Mouse (Mus musculus) bone marrow, adult 2 months (tissue): Measurements from ENCODE around the gene Gm39566. TPM values are rescaled to one million over a fixed set of nuclear protein-coding genes. Genes with fewer than 3 reads are reported as not detected.

ENCODE experiments used
- H3K27ac ChIP-seq: fragments of 200-500 bp; 2 replicates; pipeline ENCODE4 v1.5.1; 2012; ENCODE audit warnings: low read depth, mild to moderate bottlenecking, control low read depth, inconsistent platforms, low read length; ENCODE audit not compliant: control insufficient read depth, poor library complexity, insufficient read depth
- H3K4me1 ChIP-seq: fragments of 200-500 bp; 2 replicates; pipeline ENCODE4 v1.6.1; 2011; ENCODE audit warnings: low read length; ENCODE audit not compliant: control insufficient read depth, insufficient read depth
- H3K4me3 ChIP-seq: fragments of 200-500 bp; replicated peaks from 2 replicates; pipeline ENCODE3; 2011; ENCODE audit warnings: mild to moderate bottlenecking, low read depth, low read length, control low read depth; ENCODE audit not compliant: control insufficient read depth
- CTCF ChIP-seq: fragments of 200-500 bp; IDR thresholded peaks from 2 replicates; pipeline ENCODE4 v1.5.1; 2011; ENCODE audit warnings: low read length, control low read depth; ENCODE audit not compliant: control insufficient read depth, insufficient read depth
- POLR2A ChIP-seq: fragments of 200-500 bp; IDR thresholded peaks from 2 replicates; pipeline ENCODE4 v1.6.1; 2011; ENCODE audit warnings: low read depth, mild to moderate bottlenecking, control low read depth, low read length, borderline replicate concordance; ENCODE audit not compliant: control insufficient read depth
- WGBS: fragments of 180-500 bp; shearing (Covaris S2); methylation state at CpG from one replicate; pipeline ENCODE4 v1.1.7; 2018; 5-methylcytosine and 5-hydroxymethylcytosine counted together
- polyA plus RNA-seq: library from polyadenylated mRNA; stranded (reverse); fragments of >200 nt; gene quantifications from 2 replicates; pipeline ENCODE4 v1.2.4, GENCODE M21; 2011; ENCODE audit warnings: low replicate concordance; ENCODE audit not compliant: missing spikeins, insufficient read depth, insufficient read length

Gm39566 gene
- polyA plus RNA-seq, 1 experiment = not detected

DNA sequence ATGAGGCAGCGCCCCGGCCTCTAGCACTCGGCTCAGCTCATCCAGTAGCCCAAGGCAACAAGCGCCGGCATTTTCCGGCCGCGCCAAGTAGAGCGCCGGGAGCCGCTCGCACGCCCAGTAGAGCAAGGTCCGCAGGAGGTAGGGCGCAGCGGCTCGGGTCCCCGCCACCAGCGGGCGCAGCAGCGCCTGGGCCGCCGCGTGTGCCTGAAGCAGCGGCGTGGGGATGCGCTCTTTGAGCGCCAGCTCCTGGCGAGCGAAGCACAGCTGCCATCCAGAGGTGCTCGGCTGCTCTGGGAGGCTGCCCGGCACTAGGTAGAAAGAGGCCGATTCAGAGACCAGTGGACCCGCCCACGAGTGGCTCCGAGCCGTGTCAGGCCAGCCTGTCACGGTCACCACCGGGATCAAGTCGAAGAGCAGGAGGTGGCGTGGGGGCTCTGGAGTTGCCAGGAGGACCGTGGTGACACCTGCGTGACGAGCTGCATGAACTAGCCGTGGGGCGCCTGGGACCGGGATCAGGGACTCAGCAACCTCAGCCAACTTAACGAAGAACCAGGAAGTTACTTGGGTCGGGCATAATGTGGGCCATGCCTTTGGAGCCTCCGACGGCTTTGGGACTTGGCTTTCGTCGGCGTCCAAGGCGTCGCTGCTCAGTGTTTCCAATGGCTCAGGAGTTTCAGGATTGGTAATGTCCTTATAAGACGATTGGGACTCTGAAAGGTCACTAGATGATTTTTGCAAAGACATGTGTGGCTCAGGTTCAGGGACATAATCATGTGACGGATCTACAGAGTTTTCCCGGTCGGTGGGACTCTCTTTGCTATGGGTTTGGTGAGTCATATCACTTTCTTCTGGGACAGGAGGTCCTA, 11.1 kb downstream of the Gm39566 start:
- 4% methylated on average over 60 of the region's 60 CpGs for WGBS
- H3K4me3 ChIP-seq = no peak overlapping the region
- H3K4me1 ChIP-seq = peaks cover 1% of the 10 kb centered on the region; the same call in 1 of the 2 replicates
- no peak overlapping the region; the same call in 1 of the 2 replicates for H3K27ac ChIP-seq
- TF ChIP-seq CTCF (peak; percentile 65; the same call in 1 of the 2 replicates), POLR2A (no peak)

DNA sequence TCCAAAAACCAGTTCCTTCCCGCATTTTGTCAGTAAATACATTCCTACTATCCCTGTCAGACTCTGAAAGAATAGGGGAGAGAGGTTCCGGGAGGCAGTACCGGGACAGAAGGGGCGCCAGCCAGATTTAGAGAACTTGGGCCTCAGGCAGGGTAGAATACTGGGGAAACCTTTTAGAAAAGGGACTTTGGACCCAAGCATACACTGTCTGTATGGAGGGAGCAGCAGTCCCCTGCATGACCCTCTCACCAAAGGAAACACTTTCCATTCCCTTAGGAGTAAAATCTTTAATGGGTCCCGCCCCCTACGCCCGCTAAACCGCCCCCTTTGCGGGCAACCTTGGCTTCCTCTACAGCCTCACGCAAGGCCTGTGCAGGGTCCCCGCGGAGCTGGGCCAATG, 11.8 kb downstream of the Gm39566 start:
- TF ChIP-seq POLR2A (no peak), CTCF (no peak)
- 3% methylated on average over 12 of the region's 12 CpGs for WGBS
- Histone ChIP-seq H3K4me1 (peaks cover 1% of the 10 kb centered on the region; the same call in 1 of the 2 replicates), H3K27ac (no peak overlapping the region; the same call in 1 of the 2 replicates), H3K4me3 (no peak overlapping the region)

DNA sequence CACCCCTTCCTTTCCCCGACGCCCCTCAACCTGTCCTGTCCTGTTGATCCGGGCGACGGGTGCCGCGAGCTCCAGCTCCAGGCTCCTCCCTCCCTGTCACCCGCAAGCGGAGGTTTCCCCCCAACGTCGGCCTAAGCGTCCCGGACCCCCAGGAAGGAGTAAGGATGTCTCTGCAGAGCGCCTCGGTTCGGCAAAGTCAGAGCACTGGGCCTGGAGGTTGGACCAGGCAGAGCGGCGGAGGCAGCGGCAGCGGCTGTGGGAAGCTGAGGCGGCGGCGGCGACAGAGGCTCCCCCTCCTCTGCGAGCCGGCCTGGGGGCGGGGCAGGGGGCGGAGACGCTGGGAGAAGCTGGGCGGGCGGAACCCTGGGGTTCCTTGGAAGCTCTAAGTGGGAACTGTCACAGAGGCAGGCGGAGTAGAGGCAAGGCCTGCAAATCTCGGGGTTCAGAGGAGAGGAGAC, 12.4 kb downstream of the Gm39566 start:
- WGBS = under 1% methylated on average over 33 of the region's 33 CpGs
- Histone ChIP-seq H3K4me1 (peaks cover 1% of the 10 kb centered on the region; the same call in 1 of the 2 replicates), H3K27ac (no peak overlapping the region; the same call in 1 of the 2 replicates), H3K4me3 (peak overlapping the region; percentile 33)
- no peak for TF ChIP-seq POLR2A
- TF ChIP-seq CTCF = no peak

DNA sequence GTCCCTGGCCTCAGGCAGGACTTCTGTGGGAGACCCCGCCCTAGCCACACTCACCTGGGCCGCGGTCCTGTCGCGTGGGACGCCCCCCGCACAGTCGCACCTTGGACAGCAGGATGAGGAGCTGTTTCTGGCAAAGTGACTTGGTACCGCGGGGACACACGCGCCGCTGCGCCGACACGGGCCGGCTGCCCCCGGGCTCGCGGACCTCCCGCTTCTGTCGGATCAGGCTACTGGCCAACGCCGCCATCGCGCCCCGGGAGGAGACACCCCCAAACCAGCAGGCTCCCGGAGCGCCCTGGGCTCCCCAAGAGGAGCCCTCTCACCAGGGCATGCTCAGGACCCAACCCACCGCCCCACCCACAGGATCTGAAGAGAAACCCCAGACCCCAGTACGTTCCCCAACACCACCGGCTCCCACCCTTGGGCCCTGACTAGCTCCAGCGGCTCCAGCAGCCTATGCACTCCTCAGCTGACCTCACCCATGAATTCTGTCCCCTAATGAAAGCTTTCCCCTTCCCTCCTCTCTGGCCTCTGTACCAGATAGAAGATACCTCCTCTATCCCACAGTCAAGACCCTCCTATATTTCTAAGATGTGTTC, 13.6 kb downstream of the Gm39566 start, which contains the start of gene Fgf11:
TSS of gene Fgf11 (minus strand) at position 479 of the 599 bp plus-strand sequence.
- H3K27ac ChIP-seq = no peak within 1 kb of the TSS; the same call in 1 of the 2 replicates
- H3K4me1 ChIP-seq = peaks cover 1% of the 10 kb centered on the region; the same call in 1 of the 2 replicates
- WGBS = 4% methylated on average over 33 of the region's 33 CpGs

DNA sequence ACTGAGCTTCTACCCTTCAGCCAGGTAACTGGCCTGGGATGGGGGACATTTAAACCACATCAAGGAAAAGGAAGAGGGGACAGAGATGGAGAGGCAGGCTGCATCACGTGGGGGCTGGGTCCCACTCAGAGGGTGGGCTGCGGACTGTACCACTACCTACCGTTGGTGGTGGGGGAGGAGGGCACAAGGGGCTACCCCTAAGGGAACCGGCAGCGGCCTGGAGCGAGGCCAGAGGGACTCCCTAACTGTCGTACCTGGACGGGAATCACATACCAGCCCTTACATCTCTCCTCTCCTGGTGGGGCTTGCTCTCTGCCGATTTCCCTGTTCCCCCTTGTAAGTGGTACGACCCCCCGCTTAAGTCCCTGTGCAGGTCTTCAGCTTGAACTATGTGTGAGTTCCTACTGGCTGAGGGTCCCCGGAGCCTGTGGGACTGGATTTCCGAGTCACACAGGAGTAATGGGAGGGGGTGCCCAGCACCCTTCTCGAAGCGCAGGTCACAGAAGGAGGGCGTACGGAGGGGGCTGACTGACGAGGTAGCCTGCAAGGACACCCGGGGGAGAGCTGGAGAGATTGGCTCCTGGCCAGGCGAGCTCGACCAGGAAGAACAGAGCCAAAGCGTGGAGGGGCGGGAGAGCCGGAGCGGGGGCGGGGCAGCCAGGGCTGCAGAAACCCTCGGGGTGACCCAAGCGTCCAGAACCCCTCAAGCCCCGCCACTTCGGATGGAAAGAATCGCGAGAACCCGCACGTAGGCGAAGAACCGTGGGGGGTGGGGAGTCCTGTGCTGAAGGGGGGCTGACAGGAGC, 14.5 kb downstream of the Gm39566 start:
- Histone ChIP-seq H3K27ac (no peak overlapping the region), H3K4me1 (peaks cover 1% of the 10 kb centered on the region; the same call in 1 of the 2 replicates), H3K4me3 (no peak overlapping the region)
- under 1% methylated on average over 36 of the region's 36 CpGs for WGBS
- TF ChIP-seq POLR2A (no peak), CTCF (no peak)

More for the DNA sequence above, 13.6 kb downstream of the Gm39566 start, which contains the start of gene Fgf11:
- H3K4me3 ChIP-seq = peak within 1 kb of the TSS; percentile 33
- TF ChIP-seq CTCF (no peak), POLR2A (no peak)

DNA sequence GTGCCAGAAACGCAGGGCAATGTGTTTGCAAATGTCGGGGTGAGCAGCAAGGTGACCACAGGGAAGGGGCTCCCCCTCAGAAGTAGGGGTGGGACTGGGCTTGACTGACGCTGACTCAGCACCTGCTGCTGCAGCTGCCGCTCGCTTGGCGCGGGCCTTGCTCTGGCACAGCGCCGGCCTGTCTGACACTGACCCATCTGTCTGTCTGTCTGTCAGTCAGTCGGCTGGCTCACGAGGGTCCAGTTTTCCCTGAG, 15.0 kb downstream of the Gm39566 start:
- 3% methylated on average over 11 of the region's 11 CpGs for WGBS
- no peak overlapping the region for H3K4me3 ChIP-seq
- no peak overlapping the region for H3K27ac ChIP-seq
- TF ChIP-seq CTCF = no peak
- TF ChIP-seq POLR2A = no peak
- H3K4me1 ChIP-seq = peaks cover 1% of the 10 kb centered on the region; the same call in 1 of the 2 replicates

DNA sequence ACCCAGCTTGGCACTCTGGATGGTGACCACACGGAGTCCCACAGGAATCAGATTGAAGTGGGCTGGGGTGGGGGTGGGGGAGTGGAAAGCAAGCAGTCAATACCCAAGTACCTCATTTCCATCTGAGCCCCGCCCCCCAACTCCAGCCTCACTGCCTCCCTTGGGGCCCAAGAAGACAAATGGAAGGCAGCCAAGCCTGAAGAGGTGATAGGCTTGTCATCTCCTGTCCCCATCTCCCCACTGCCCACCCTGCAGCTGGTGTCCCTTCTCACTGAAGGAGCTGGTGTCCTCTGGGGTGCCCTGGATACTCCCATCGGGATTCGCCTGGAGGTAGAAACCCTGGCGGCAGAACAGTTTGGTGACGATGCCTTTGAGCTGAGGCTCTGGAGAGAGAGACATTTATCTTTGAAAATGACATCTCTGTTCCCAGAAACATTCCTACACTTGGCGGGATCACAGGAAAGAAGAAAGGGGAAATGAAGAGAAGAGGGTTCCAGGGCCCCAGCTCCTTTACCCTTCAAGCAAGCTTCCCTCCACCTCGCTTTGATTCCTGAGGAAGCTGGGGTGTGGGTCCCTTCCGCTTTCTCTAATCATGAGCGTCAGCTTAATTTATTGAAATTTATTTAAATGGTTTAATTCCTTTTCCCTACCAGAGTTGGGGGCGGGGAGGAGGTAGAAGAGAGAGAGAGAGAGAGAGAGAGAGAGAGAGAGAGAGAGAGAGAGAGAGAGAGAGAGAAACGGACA, 15.5 kb downstream of the Gm39566 start:
- TF ChIP-seq POLR2A (no peak), CTCF (no peak)
- Histone ChIP-seq H3K27ac (no peak overlapping the region), H3K4me1 (peaks cover 1% of the 10 kb centered on the region; the same call in 1 of the 2 replicates), H3K4me3 (no peak overlapping the region)
- WGBS = 18% methylated on average over 12 of the region's 12 CpGs
